Mouse (Mus musculus) CH12.LX (cell line): ENCODE results near the gene Idh1. TPM values are rescaled to one million over a fixed set of nuclear protein-coding genes. Genes with fewer than 3 reads are reported as not detected.
A peak's percentile ranks its signal among the peaks of the same experiment; 100 is the strongest.

ENCODE experiments used
- DNase-seq: peaks from one replicate; pipeline ENCODE4 v3.0.0-alpha.2; 2013; ENCODE audit errors: extremely low read depth
- H3K27ac ChIP-seq: 2 replicates; pipeline ENCODE4 v1.5.1; 2012; ENCODE audit warnings: low read depth, mild to moderate bottlenecking, control low read depth, moderate library complexity; ENCODE audit not compliant: insufficient read depth
- H3K27me3 ChIP-seq: replicated peaks from 2 replicates; pipeline ENCODE3; 2012; ENCODE audit warnings: inconsistent platforms
- H3K36me3 ChIP-seq, 2 experiments: replicated peaks in 1 of 2; 2 replicates each; pipeline versions ENCODE3 to v1.6.1; 2012; ENCODE audit warnings: inconsistent platforms in 1 of 2, low read length in 1 of 2, mild to moderate bottlenecking in 1 of 2, mixed read lengths in 1 of 2, moderate library complexity in 1 of 2; ENCODE audit not compliant: control insufficient read depth in 1 of 2, insufficient read depth in 1 of 2
- H3K4me1 ChIP-seq, 2 experiments: 2 replicates each; pipeline ENCODE4 v1.6.1; 2012; ENCODE audit warnings: inconsistent platforms in 1 of 2, moderate library complexity in 1 of 2; ENCODE audit not compliant: insufficient read depth in 2 of 2, control insufficient read depth in 1 of 2
- H3K4me2 ChIP-seq: 2 replicates; pipeline ENCODE4 v1.6.1; 2012; ENCODE audit warnings: low read depth, mild to moderate bottlenecking, control low read depth; ENCODE audit not compliant: poor library complexity, insufficient read depth, severe bottlenecking
- H3K4me3 ChIP-seq, 3 experiments: fragments of 150-350 bp in 1 of 3; sonication (generic) in 1 of 3; replicated peaks in 1 of 3; 2 replicates each; pipeline versions ENCODE3 to v1.5.1; 2011 to 2012; ENCODE audit warnings: low read depth in 2 of 3, low read length in 2 of 3, mild to moderate bottlenecking in 2 of 3, moderate library complexity in 2 of 3, control low read depth in 1 of 3, improper control_type of control experiment in 1 of 3, inconsistent platforms in 1 of 3, mixed read lengths in 1 of 3; ENCODE audit not compliant: poor library complexity in 1 of 3
- H3K79me2 ChIP-seq: replicated peaks from 2 replicates; pipeline ENCODE4 v1.6.1; 2012; ENCODE audit warnings: mild to moderate bottlenecking, moderate library complexity; ENCODE audit not compliant: control insufficient read depth, poor library complexity, insufficient read depth, severe bottlenecking; ENCODE audit errors: extremely low read depth
- H3K9ac ChIP-seq: 2 replicates; pipeline ENCODE4 v1.6.1; 2012; ENCODE audit warnings: low read depth, mild to moderate bottlenecking, control low read depth, moderate library complexity; ENCODE audit not compliant: insufficient read depth
- H3K9me3 ChIP-seq: replicated peaks from 2 replicates; pipeline ENCODE3; 2012; ENCODE audit warnings: low read length, inconsistent platforms, mixed read lengths
- CHD1 ChIP-seq: IDR thresholded peaks from 2 replicates; pipeline ENCODE4 v1.6.1; 2012; ENCODE audit warnings: low read depth, low read length, improper control_type of control experiment, inconsistent platforms
- CHD2 ChIP-seq: IDR thresholded peaks from 2 replicates; pipeline ENCODE4 v1.6.1; 2011; ENCODE audit warnings: low read length, improper control_type of control experiment
- CTCF ChIP-seq, 2 experiments: IDR thresholded peaks in 1 of 2; conservative IDR thresholded peaks in 1 of 2; 2 replicates each; pipeline ENCODE4 v1.5.1; 2011 to 2012; ENCODE audit warnings: low read depth in 2 of 2, low read length in 2 of 2, improper control_type of control experiment in 1 of 2, inconsistent platforms in 1 of 2, mild to moderate bottlenecking in 1 of 2, moderate library complexity in 1 of 2
- E2F4 ChIP-seq: IDR thresholded peaks from 2 replicates; pipeline ENCODE4 v1.6.1; 2011; ENCODE audit warnings: low read depth, low read length, improper control_type of control experiment; ENCODE audit not compliant: insufficient replicate concordance
- ELF1 ChIP-seq: IDR thresholded peaks from 2 replicates; pipeline ENCODE4 v1.6.1; 2014; ENCODE audit warnings: low read depth, mild to moderate bottlenecking, inconsistent platforms, low read length, improper control_type of control experiment
- EP300 ChIP-seq: IDR thresholded peaks from 2 replicates; pipeline ENCODE4 v1.6.1; 2011; ENCODE audit warnings: low read length, improper control_type of control experiment
- ETS1 ChIP-seq: conservative IDR thresholded peaks from 2 replicates; pipeline ENCODE4 v1.6.1; 2012; ENCODE audit warnings: low read depth, mild to moderate bottlenecking, inconsistent platforms, low read length, improper control_type of control experiment, moderate library complexity
- MAFK ChIP-seq: IDR thresholded peaks from 2 replicates; pipeline ENCODE4 v1.6.1; 2011; ENCODE audit warnings: low read length, improper control_type of control experiment; ENCODE audit not compliant: insufficient replicate concordance
- MAX ChIP-seq: IDR thresholded peaks from 2 replicates; pipeline ENCODE4 v1.6.1; 2011; ENCODE audit warnings: low read length, improper control_type of control experiment
- MAZ ChIP-seq: IDR thresholded peaks from 2 replicates; pipeline ENCODE4 v1.6.1; 2012; ENCODE audit warnings: low read depth, mild to moderate bottlenecking, inconsistent platforms, low read length, improper control_type of control experiment, moderate library complexity
- MEF2A ChIP-seq: IDR thresholded peaks from 2 replicates; pipeline ENCODE4 v1.6.1; 2014; ENCODE audit warnings: low read depth, mild to moderate bottlenecking, inconsistent platforms, low read length, improper control_type of control experiment, borderline replicate concordance
- MXI1 ChIP-seq: IDR thresholded peaks from 2 replicates; pipeline ENCODE4 v1.6.1; 2011; ENCODE audit warnings: mild to moderate bottlenecking, low read depth, low read length, improper control_type of control experiment
- MYC ChIP-seq: IDR thresholded peaks from 2 replicates; pipeline ENCODE4 v1.6.1; 2011; ENCODE audit warnings: low read depth, mild to moderate bottlenecking, improper control_type of control experiment, low read length
- NELFE ChIP-seq: IDR thresholded peaks from 2 replicates; pipeline ENCODE4 v1.6.1; 2011; ENCODE audit warnings: low read depth, low read length, improper control_type of control experiment
- POLR2A ChIP-seq: IDR thresholded peaks from 2 replicates; pipeline ENCODE4 v1.6.1; 2011; ENCODE audit warnings: low read depth, mild to moderate bottlenecking, improper control_type of control experiment, low read length
- RAD21 ChIP-seq: IDR thresholded peaks from 2 replicates; pipeline ENCODE4 v1.6.1; 2011; ENCODE audit warnings: low read depth, mild to moderate bottlenecking, low read length, improper control_type of control experiment, moderate library complexity
- SIN3A ChIP-seq: IDR thresholded peaks from 2 replicates; pipeline ENCODE4 v1.6.1; 2012; ENCODE audit warnings: low read length, improper control_type of control experiment, inconsistent platforms
- SMC3 ChIP-seq: IDR thresholded peaks from 2 replicates; pipeline ENCODE4 v1.6.1; 2011; ENCODE audit warnings: low read depth, low read length, improper control_type of control experiment
- TBP ChIP-seq: conservative IDR thresholded peaks from 2 replicates; pipeline ENCODE4 v1.6.1; 2011; ENCODE audit warnings: low read depth, low read length, improper control_type of control experiment
- TCF12 ChIP-seq: IDR thresholded peaks from 2 replicates; pipeline ENCODE4 v1.6.1; 2014; ENCODE audit warnings: low read depth, mild to moderate bottlenecking, inconsistent platforms, low read length, improper control_type of control experiment
- ZKSCAN1 ChIP-seq: IDR thresholded peaks from 2 replicates; pipeline ENCODE4 v1.6.1; 2012; ENCODE audit warnings: low read depth, inconsistent platforms, low read length, improper control_type of control experiment, borderline replicate concordance
- ZMIZ1 ChIP-seq: IDR thresholded peaks from 2 replicates; pipeline ENCODE4 v1.6.1; 2012; ENCODE audit warnings: low read depth, mild to moderate bottlenecking, inconsistent platforms, low read length, improper control_type of control experiment
- dilution Hi-C: fragments of 300-500 bp; cut with MboI; formaldehyde crosslinking; loops from 2 replicates; pipeline ENCODE4 v1.14.3; 2020; ENCODE audit warnings: low sequenced_read_pairs; ENCODE audit not compliant: extremely low pct_unique_long_range_greater_than_20kb, extremely low pct_ligation_motif_present
- in situ Hi-C: fragments of 300-500 bp; cut with MboI; formaldehyde crosslinking; loops from 3 replicates; pipeline ENCODE4 v1.14.3; 2019; ENCODE audit warnings: low sequenced_read_pairs, low pct_ligation_motif_present, low pct_unique_long_range_greater_than_20kb, mixed read lengths
- polyA plus RNA-seq: library from polyadenylated mRNA; unstranded; fragments of >175 nt; gene quantifications from 2 replicates; pipeline ENCODE4 v1.2.1, GENCODE M21; 2012; ENCODE audit warnings: low read depth; ENCODE audit not compliant: insufficient read length
- total RNA-seq, 2 experiments: library from RNA; depleted of rRNA; stranded (reverse); fragments of 300-350 nt in 1 of 2; fragments of >200 nt in 1 of 2; gene quantifications; 2 replicates each; pipeline ENCODE4 v1.2.3; 2012 to 2014

Idh1 gene
- total and polyA plus RNA-seq, 3 experiments = 9.3 to 23.4 (median 11.1) TPM

GRCm38 (mm10) chr1:65178126-65178901, 8.0 kb downstream of the Idh1 start:
- in situ Hi-C loops = loop anchor here (10.0 kb wide), 1 partner anchor 64 kb away; the partner anchor contains the start of gene Gm28845
- Histone ChIP-seq H3K27ac (peak overlapping the region; percentile 17; the same call in 1 of the 2 replicates), H3K36me3 (peaks cover 0 to 4% of the 10 kb centered on the region in 2 experiments), H3K9me3 (no peaks in the 10 kb centered on the region), H3K4me2 (peak overlapping the region; percentile 71), H3K4me1 (no peaks in the 10 kb centered on the region; a peak in 1 of 4 replicates), H3K9ac (peak overlapping the region; percentile 59), H3K4me3 (peak overlapping the region; percentile 49 to 81 (median 66)), H3K27me3 (no peaks in the 10 kb centered on the region), H3K79me2 (no peaks in the 10 kb centered on the region)
- dilution Hi-C loops = no loop called here
- peak; percentile 96 for DNase-seq
- TF ChIP-seq MXI1 = peak; percentile 49
- TF ChIP-seq ZMIZ1 = no peak
- TF ChIP-seq MAFK = no peak
- TF ChIP-seq E2F4 = no peak
- TF ChIP-seq MAZ = peak; percentile 50; the same call in 1 of the 2 replicates
- TF ChIP-seq ETS1 = no peak
- 0 out of 2 replicates have a peak, but pooled peaks have one; percentile 37 for TF ChIP-seq TBP
- TF ChIP-seq MAX = peak; percentile 27; the same call in 1 of the 2 replicates
- TF ChIP-seq POLR2A = peak; percentile 37; the same call in 1 of the 2 replicates
- peak; percentile 56 to 82; a peak in 3 of 4 replicates for TF ChIP-seq CTCF (conservative IDR thresholded peaks at IDR 0.05 in 1 of 2, IDR thresholded peaks at IDR 0.05 in 1 of 2; ENCODE audit: low read depth in 2 of 2, low read length in 2 of 2)
- peak; percentile 28; the same call in 1 of the 2 replicates for TF ChIP-seq CHD2
- TF ChIP-seq MEF2A = 0 out of 2 replicates have a peak, but pooled peaks have one; percentile 31
- peak; percentile 46 for TF ChIP-seq SMC3
- TF ChIP-seq SIN3A = peak; percentile 65; the same call in 1 of the 2 replicates
- peak; percentile 4; the same call in 1 of the 2 replicates for TF ChIP-seq CHD1
- TF ChIP-seq EP300 = no peak
- 0 out of 2 replicates have a peak, but pooled peaks have one; percentile 26 for TF ChIP-seq TCF12
- peak; percentile 64 for TF ChIP-seq RAD21
- TF ChIP-seq ELF1 = no peak
- TF ChIP-seq NELFE = peak; percentile 42; the same call in 1 of the 2 replicates
- 0 out of 2 replicates have a peak, but pooled peaks have one; percentile 30 for TF ChIP-seq MYC
- TF ChIP-seq ZKSCAN1 = no peak
